Mouse (Mus musculus) T-helper 17 cell (primary cell): ENCODE data around the gene Rhot2.

Experiments used
- in situ Hi-C, 2 experiments: fragments of 300-600 bp; cut with MboI, MseI; formaldehyde crosslinking; loops; 1 replicate in 1 of 2; 2 replicates in 1 of 2; pipeline ENCODE4 v1.15.1; 2025; ENCODE audit warnings: high pct_unique_total_duplicates in 2 of 2

Gene Rhot2

GRCm38 (mm10) chr17:25802825-25803517 is 41.7 kb downstream of the Rhot2 start:
- in situ Hi-C loops, result loop anchor here (5.0 kb wide), 1 partner anchor 36 kb away; no protein-coding TSS in a partner anchor

GRCm38 (mm10) chr17:25801029-25801428 is 43.6 kb downstream of the Rhot2 start:
- in situ Hi-C loops, result loop anchor here (5.0 kb wide), 1 partner anchor 34 kb away; no protein-coding TSS in a partner anchor

GRCm38 (mm10) chr17:25796951-25797369 is 47.7 kb downstream of the Rhot2 start, which contains the start of gene Metrn:
Metrn (minus strand) TSS chr17:25797136.
- in situ Hi-C loops, result loop anchor here in 1 of 2 experiments (5.0 kb wide), 1 partner anchor 65 kb away; no protein-coding TSS in a partner anchor

GRCm38 (mm10) chr17:25796211-25796771 is 48.4 kb downstream of the Rhot2 start:
- in situ Hi-C loops, result loop anchor here in 1 of 2 experiments (5.0 kb wide), 1 partner anchor 64 kb away; no protein-coding TSS in a partner anchor

- in situ Hi-C loops, result loop anchor here in 1 of 2 experiments (5.0 kb wide), 1 partner anchor 63 kb away; no protein-coding TSS in a partner anchor
These were observed 49.0 kb downstream of the Rhot2 start, which contains the start of gene AC134908.4 for GRCm38 (mm10) chr17:25795609-25796092. AC134908.4 (minus strand) TSS chr17:25795659.

- in situ Hi-C loops, result loop anchor here in 1 of 2 experiments (5.0 kb wide), 1 partner anchor 63 kb away; no protein-coding TSS in a partner anchor
These were observed 49.7 kb downstream of the Rhot2 start for GRCm38 (mm10) chr17:25794998-25795397.

- in situ Hi-C loops, result no loop called here
These were observed 50.5 kb downstream of the Rhot2 start for GRCm38 (mm10) chr17:25794197-25794596.

GRCm38 (mm10) chr17:25792615-25793014 is 52.0 kb downstream of the Rhot2 start, which contains the start of gene Fam173a:
Fam173a (minus strand) TSS chr17:25792901.
- in situ Hi-C loops, result no loop called here

- in situ Hi-C loops, result no loop called here
These were observed 52.7 kb downstream of the Rhot2 start for GRCm38 (mm10) chr17:25791843-25792527.

GRCm38 (mm10) chr17:25791320-25791842 is 53.3 kb downstream of the Rhot2 start:
- in situ Hi-C loops, result no loop called here
